Mouse (Mus musculus): ENCODE results near the gene Csrnp1. TPM values are rescaled to one million over a fixed set of nuclear protein-coding genes. Genes with fewer than 3 reads are reported as not detected.
A peak's percentile ranks its signal among the peaks of the same experiment; 100 is the strongest.

Csrnp1 gene
- total RNA-seq, 2 experiments from 2014 or later: 3.0 to 11.0 TPM

- intact Hi-C loops (cut with DNase I): no loop called here
- DNase-seq: no peak
Measured at GRCm38 (mm10) chr9:119979749-119980148, 4.7 kb downstream of the Csrnp1 start.

- DNase-seq: no peak
- intact Hi-C loops (cut with DNase I): no loop called here
Measured at GRCm38 (mm10) chr9:119978811-119979441, 5.5 kb downstream of the Csrnp1 start.

- DNase-seq: no peak
- intact Hi-C loops (cut with DNase I): no loop called here
Measured at GRCm38 (mm10) chr9:119978151-119978810, 6.2 kb downstream of the Csrnp1 start.

GRCm38 (mm10) chr9:119977557-119978060 is 6.8 kb downstream of the Csrnp1 start:
- intact Hi-C loops (cut with DNase I): no loop called here
- DNase-seq: no peak

- DNase-seq: no peak
- intact Hi-C loops (cut with DNase I): no loop called here
Measured at GRCm38 (mm10) chr9:119976704-119977556, 7.5 kb downstream of the Csrnp1 start.

- intact Hi-C loops (cut with DNase I): no loop called here
Measured at GRCm38 (mm10) chr9:119975286-119975685, 9.2 kb downstream of the Csrnp1 start.

GRCm38 (mm10) chr9:119974609-119975008 is 9.8 kb downstream of the Csrnp1 start:
- DNase-seq: no peak
- intact Hi-C loops (cut with DNase I): no loop called here

More at GRCm38 (mm10) chr9:119975286-119975685, 9.2 kb downstream of the Csrnp1 start:
- DNase-seq: no peak

- no peak for DNase-seq
- intact Hi-C loops (cut with DNase I): no loop called here
Measured at GRCm38 (mm10) chr9:119973869-119974520, 10.5 kb downstream of the Csrnp1 start.

GRCm38 (mm10) chr9:119973281-119973680 is 11.2 kb downstream of the Csrnp1 start:
- intact Hi-C loops (cut with DNase I): no loop called here
- no peak for DNase-seq

- intact Hi-C loops (cut with DNase I): no loop called here
- peak in 1 of 2 experiments; percentile 52 for DNase-seq
Measured at GRCm38 (mm10) chr9:119972582-119972981, 11.9 kb downstream of the Csrnp1 start.

GRCm38 (mm10) chr9:119972166-119972565 is 12.3 kb downstream of the Csrnp1 start:
- intact Hi-C loops (cut with DNase I): no loop called here
- no peak for DNase-seq

- DNase-seq: no peak
- intact Hi-C loops (cut with DNase I): no loop called here
Measured at GRCm38 (mm10) chr9:119970763-119971656, 13.4 kb downstream of the Csrnp1 start.

GRCm38 (mm10) chr9:119970221-119970620 is 14.2 kb downstream of the Csrnp1 start:
- intact Hi-C loops (cut with DNase I): no loop called here
- peak in 1 of 2 experiments; percentile 37 for DNase-seq

- intact Hi-C loops (cut with DNase I): no loop called here
- DNase-seq: no peak
Measured at GRCm38 (mm10) chr9:119969811-119970210, 14.6 kb downstream of the Csrnp1 start.

GRCm38 (mm10) chr9:119966221-119966910 is 18.1 kb downstream of the Csrnp1 start:
- intact Hi-C loops (cut with DNase I): no loop called here
- no peak for DNase-seq

- no peak for DNase-seq
- intact Hi-C loops (cut with DNase I): loop anchor here (2.0 kb wide), 1 partner anchor 50 kb away; no protein-coding TSS in a partner anchor
Measured at GRCm38 (mm10) chr9:119965186-119965585, 19.3 kb downstream of the Csrnp1 start.

- intact Hi-C loops (cut with DNase I): loop anchor here (2.0 to 5.0 kb wide), 3 partner anchors 51 to 133 kb away; no protein-coding TSS in a partner anchor
- DNase-seq: no peak
Measured at GRCm38 (mm10) chr9:119964206-119964605, 20.3 kb downstream of the Csrnp1 start.

GRCm38 (mm10) chr9:119962987-119963667 is 21.3 kb downstream of the Csrnp1 start:
- intact Hi-C loops (cut with DNase I): loop anchor here (5.0 kb wide), 2 partner anchors 114 to 134 kb away; no protein-coding TSS in a partner anchor
- DNase-seq: peak; percentile 56 to 58
